Mouse (Mus musculus) heart, embryonic 12.5 days (tissue): ENCODE measurements around the gene Yap1. TPM values are rescaled to one million over a fixed set of nuclear protein-coding genes. Genes with fewer than 3 reads are reported as not detected.

Experiments
- ATAC-seq: fragments of 200-750 bp; cut with Nextera tagmentation; 2 replicates; pipeline ENCODE4 v1.8.0; 2017; ENCODE audit warnings: moderate TSS enrichment, moderate library complexity; ENCODE audit not compliant: insufficient number of reproducible peaks, low FRiP score
- H3K27ac ChIP-seq: fragments of 300-500 bp; sonication (generic); 2 replicates; pipeline ENCODE4 v1.5.1; 2016; ENCODE audit warnings: mild to moderate bottlenecking, moderate library complexity; ENCODE audit not compliant: poor library complexity, severe bottlenecking
- H3K27me3 ChIP-seq: fragments of 300-500 bp; sonication (generic); replicated peaks from 2 replicates; pipeline ENCODE4 v1.6.1; 2016; ENCODE audit warnings: mild to moderate bottlenecking, moderate library complexity
- H3K36me3 ChIP-seq: fragments of 300-500 bp; sonication (generic); 2 replicates; pipeline ENCODE4 v1.6.1; 2016; ENCODE audit warnings: mild to moderate bottlenecking, moderate library complexity
- H3K4me1 ChIP-seq: fragments of 300-500 bp; sonication (generic); replicated peaks from 2 replicates; pipeline ENCODE4 v1.6.1; 2016; ENCODE audit warnings: mild to moderate bottlenecking
- H3K4me2 ChIP-seq: fragments of 300-500 bp; sonication (generic); 2 replicates; pipeline ENCODE4 v1.6.1; 2016; ENCODE audit warnings: mild to moderate bottlenecking, moderate library complexity
- H3K4me3 ChIP-seq: fragments of 300-500 bp; sonication (generic); 2 replicates; pipeline ENCODE4 v1.5.1; 2016; ENCODE audit warnings: mild to moderate bottlenecking
- H3K9ac ChIP-seq: fragments of 300-500 bp; sonication (generic); 2 replicates; pipeline ENCODE4 v1.6.1; 2016; ENCODE audit warnings: mild to moderate bottlenecking, moderate library complexity
- H3K9me3 ChIP-seq: fragments of 300-500 bp; sonication (generic); replicated peaks from 2 replicates; pipeline ENCODE4 v1.6.1; 2016; ENCODE audit warnings: mild to moderate bottlenecking, moderate library complexity
- WGBS: fragments of 180-500 bp; shearing (Covaris S2); methylation state at CpG from one replicate; pipeline ENCODE4 v1.1.7; 2016; 5-methylcytosine and 5-hydroxymethylcytosine counted together
- polyA plus RNA-seq: library from polyadenylated mRNA; unstranded; fragments of >200 nt; fragmentation: Nextera tagmentation; extraction: Ambion mirVana; gene quantifications from 2 replicates; pipeline ENCODE4 v1.2.1, GENCODE M21; 2016

Yap1 gene
- polyA plus RNA-seq, 1 experiment from 2014 or later: 37.6 TPM

DNA sequence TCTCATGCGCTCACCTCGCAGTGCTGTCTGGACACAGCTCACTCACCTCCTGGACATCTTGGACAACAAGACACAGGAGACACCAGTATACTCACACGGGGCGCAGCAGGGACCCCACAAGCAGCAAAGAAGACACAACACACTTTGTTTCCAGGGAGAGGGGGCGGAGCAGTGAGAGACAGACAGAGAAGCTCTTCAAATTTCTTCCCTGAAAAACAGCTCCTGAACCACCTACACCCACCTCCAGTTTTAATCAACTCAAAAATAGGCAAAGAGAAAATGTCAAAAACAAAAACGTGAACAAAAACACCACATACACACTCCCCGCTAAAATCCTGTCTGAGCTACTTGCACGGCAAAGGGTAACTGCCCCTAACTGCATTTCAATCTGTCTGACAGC, 48.0 kb downstream of the Yap1 start:
- Histone ChIP-seq H3K4me1 (peaks cover 40% of the 10 kb centered on the region), H3K4me3 (no peak overlapping the region), H3K9ac (no peak overlapping the region), H3K4me2 (no peak overlapping the region), H3K36me3 (peaks cover 52% of the 10 kb centered on the region), H3K27ac (0 out of 2 replicates have a peak overlapping the region, but pooled peaks have one; percentile 6), H3K27me3 (no peaks in the 10 kb centered on the region), H3K9me3 (no peaks in the 10 kb centered on the region)
- no peak for ATAC-seq
- 87% methylated on average over 8 of the region's 8 CpGs for whole genome bisulfite sequencing

DNA sequence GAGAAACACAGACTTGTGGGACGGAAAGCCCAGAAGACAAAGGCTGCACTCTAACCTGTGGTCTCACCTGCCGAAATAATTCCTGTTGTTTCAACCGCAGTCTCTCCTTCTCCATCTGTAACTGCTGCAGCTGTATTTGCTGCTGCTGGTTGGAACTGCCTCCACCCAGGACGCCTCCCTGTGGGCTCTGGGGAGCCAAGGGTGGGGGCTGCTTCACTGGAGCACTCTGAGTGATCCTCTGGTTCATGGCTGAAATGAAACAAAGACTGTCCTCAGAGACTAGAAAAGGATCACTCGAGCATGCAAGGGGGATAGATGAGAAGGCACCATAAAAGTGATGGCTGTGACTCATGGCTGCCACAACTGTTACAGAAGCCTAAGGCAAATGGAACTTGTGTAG, 51.5 kb downstream of the Yap1 start:
- Histone ChIP-seq H3K9me3 (no peaks in the 10 kb centered on the region), H3K4me1 (peaks cover 5% of the 10 kb centered on the region), H3K4me2 (no peak overlapping the region), H3K9ac (no peak overlapping the region), H3K36me3 (peaks cover 69% of the 10 kb centered on the region), H3K4me3 (no peak overlapping the region), H3K27me3 (no peaks in the 10 kb centered on the region), H3K27ac (no peak overlapping the region)
- 90% methylated on average over 5 of the region's 5 CpGs for WGBS
- ATAC-seq: no peak

DNA sequence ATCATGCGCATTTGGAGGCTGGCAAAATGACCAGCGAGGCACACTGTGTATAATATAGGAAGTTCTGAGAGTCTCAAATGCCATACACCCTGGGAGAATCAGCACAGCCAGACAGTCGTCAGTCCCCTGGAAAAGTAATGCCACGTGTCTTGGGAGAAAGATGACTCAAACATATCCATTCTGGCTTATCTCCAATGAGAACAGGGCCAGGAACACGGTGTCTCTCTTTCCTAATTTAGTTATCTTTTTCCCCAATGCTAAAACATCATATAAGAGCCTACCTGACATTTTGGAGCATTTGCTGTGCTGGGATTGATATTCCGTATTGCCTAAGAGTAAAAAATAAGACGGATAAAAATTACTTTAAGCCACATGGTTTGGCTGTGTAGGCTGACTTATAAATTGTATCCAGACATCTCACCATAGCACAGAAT, 54.2 kb downstream of the Yap1 start:
- peaks cover 74% of the 10 kb centered on the region for H3K36me3 ChIP-seq
- WGBS: 76% methylated on average over 7 of the region's 7 CpGs
- H3K4me2 ChIP-seq: no peak overlapping the region
- no peaks in the 10 kb centered on the region for H3K4me1 ChIP-seq
- H3K9ac ChIP-seq: no peak overlapping the region
- no peaks in the 10 kb centered on the region for H3K9me3 ChIP-seq
- H3K27ac ChIP-seq: no peak overlapping the region
- H3K27me3 ChIP-seq: no peaks in the 10 kb centered on the region
- ATAC-seq: no peak
- no peak overlapping the region for H3K4me3 ChIP-seq

DNA sequence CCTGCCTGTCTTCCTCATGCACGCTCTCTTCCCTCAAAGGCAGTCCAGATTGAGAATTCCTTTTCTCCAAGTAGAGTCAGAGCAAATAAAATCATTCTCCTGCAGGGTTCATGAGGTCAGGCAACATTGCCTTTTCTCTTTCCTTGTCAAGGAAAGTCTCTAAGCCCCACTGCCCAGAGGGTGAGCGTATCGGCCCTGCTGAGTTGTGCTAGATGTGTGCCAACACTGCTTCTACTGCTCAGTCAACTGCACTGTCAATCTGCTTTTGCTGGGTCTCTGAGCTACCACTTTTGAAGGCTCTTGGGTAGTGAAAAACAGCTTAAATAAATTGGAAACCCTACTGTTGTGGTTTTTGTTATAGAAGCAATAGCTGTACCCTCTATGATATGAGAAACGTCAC, 56.5 kb downstream of the Yap1 start:
- H3K9me3 ChIP-seq: no peaks in the 10 kb centered on the region
- no peak overlapping the region for H3K4me3 ChIP-seq
- H3K36me3 ChIP-seq: peaks cover 76% of the 10 kb centered on the region
- H3K27ac ChIP-seq: no peak overlapping the region
- no peak for ATAC-seq
- no peaks in the 10 kb centered on the region for H3K27me3 ChIP-seq
- no peak overlapping the region for H3K9ac ChIP-seq
- peaks cover 14% of the 10 kb centered on the region for H3K4me1 ChIP-seq
- no peak overlapping the region for H3K4me2 ChIP-seq
- 88% methylated on average over 4 of the region's 4 CpGs for WGBS

DNA sequence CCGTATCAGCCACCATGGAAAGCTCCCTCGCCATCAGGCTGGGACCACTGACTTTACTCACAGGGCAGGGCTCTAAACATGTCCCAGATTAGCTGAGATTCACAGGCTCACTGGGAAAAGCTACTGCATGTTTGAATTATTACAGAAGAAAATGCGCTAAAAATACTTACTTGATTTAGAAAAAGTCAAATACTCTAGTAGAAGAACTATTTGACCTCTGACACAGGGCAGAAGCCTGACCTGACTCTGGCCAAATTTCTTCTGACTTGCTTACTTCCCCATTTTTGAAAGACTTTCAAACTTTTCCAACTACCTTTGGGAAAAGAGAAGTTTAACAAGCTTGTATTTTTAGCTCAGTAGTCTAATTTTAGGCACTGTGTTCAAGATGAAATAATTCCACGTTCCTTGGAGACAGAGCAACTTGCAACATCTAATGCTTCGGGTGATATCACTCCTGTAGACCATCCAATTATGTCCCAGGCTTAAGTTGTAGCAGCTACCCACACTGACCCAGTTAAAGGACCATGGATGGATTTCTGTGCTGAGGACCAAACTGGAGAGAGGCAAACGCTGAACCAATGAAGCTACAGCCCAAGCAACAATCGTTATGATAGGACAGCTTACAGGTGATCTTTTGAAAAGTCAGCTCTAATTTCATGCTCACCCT, 60.5 kb downstream of the Yap1 start:
- Histone ChIP-seq H3K4me3 (no peak overlapping the region), H3K27me3 (no peaks in the 10 kb centered on the region), H3K36me3 (peaks cover 69% of the 10 kb centered on the region), H3K27ac (no peak overlapping the region), H3K4me1 (peaks cover 18% of the 10 kb centered on the region), H3K9me3 (no peaks in the 10 kb centered on the region), H3K4me2 (no peak overlapping the region), H3K9ac (no peak overlapping the region)
- no peak for ATAC-seq
- 76% methylated on average over 7 of the region's 7 CpGs for WGBS

DNA sequence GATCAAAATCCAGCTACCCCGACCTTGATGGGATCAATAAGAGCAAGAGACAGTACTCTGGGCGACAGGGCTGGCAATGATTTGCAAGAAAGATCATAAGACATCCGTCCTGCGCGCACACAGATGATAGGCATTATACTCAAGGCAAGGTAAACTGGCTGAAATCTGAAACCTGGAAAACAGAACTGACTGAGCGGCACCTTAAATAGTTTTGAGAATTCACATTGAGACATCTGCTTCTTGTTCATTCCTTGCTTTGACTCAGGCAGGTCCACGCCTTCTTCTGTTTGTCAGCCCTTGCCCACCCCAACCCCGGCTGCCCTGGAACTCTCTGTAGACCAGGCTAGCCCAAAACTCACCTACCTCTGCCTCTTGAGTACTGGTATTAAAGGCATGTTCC, 61.7 kb downstream of the Yap1 start:
- H3K9ac ChIP-seq: no peak overlapping the region
- peaks cover 18% of the 10 kb centered on the region for H3K4me1 ChIP-seq
- no peak overlapping the region for H3K4me2 ChIP-seq
- no peak for ATAC-seq
- H3K36me3 ChIP-seq: peaks cover 69% of the 10 kb centered on the region
- no peaks in the 10 kb centered on the region for H3K9me3 ChIP-seq
- H3K27ac ChIP-seq: no peak overlapping the region
- no peaks in the 10 kb centered on the region for H3K27me3 ChIP-seq
- H3K4me3 ChIP-seq: no peak overlapping the region
- WGBS: 87% methylated on average over 8 of the region's 8 CpGs

DNA sequence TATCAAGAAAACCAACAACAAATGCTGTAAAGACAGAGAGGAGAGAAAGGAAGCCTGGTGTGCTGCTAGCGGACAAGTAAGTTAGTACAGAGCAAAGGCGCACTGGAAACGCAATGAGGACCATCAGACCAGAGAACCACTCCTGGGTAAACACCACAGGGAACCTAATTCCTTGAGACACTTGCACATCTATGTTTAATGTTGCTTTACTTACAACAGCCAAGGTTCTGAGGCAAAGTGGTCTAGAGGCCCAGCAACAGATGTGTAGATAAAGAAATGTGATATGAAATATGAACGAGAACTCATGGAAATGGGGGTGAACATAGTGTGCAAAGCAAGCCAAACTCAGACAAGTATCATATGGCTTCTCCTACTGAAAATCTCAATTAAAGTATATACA, 64.3 kb downstream of the Yap1 start:
- peaks cover 80% of the 10 kb centered on the region for H3K36me3 ChIP-seq
- H3K27ac ChIP-seq: no peak overlapping the region
- ATAC-seq: no peak

DNA sequence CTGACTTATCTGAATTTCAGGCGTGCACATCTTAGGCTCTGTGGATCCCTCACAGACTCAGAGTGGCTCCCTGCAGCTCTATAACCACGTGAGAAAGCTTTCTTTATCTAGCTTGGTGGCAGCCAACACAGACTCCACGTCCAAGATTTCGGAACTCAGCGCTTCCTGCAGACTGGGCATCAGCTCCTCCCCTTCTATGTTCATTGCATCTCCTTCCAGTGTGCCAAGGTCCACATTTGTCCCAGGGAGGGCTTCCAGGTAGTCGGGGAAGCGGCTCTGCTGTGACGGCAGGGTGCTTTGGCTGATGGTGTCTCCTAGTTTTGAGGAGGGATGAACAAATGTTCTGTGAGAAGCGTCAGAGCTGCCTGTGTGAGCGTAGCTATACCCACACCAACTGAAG, 70.0 kb downstream of the Yap1 start:
- no peak overlapping the region for H3K9ac ChIP-seq
- peaks cover 19% of the 10 kb centered on the region for H3K9me3 ChIP-seq
- H3K4me1 ChIP-seq: peaks cover 13% of the 10 kb centered on the region
- no peak overlapping the region for H3K4me2 ChIP-seq
- 92% methylated on average over 10 of the region's 10 CpGs for WGBS
- peaks cover 93% of the 10 kb centered on the region for H3K36me3 ChIP-seq
- H3K27ac ChIP-seq: no peak overlapping the region
- no peak overlapping the region for H3K4me3 ChIP-seq
- ATAC-seq: no peak
- no peaks in the 10 kb centered on the region for H3K27me3 ChIP-seq

More for the DNA sequence above, 64.3 kb downstream of the Yap1 start:
- Histone ChIP-seq H3K4me1 (peaks cover 24% of the 10 kb centered on the region), H3K4me3 (no peak overlapping the region), H3K9ac (no peak overlapping the region), H3K4me2 (no peak overlapping the region), H3K27me3 (no peaks in the 10 kb centered on the region), H3K9me3 (no peaks in the 10 kb centered on the region)
- WGBS: 90% methylated on average over 4 of the region's 4 CpGs

DNA sequence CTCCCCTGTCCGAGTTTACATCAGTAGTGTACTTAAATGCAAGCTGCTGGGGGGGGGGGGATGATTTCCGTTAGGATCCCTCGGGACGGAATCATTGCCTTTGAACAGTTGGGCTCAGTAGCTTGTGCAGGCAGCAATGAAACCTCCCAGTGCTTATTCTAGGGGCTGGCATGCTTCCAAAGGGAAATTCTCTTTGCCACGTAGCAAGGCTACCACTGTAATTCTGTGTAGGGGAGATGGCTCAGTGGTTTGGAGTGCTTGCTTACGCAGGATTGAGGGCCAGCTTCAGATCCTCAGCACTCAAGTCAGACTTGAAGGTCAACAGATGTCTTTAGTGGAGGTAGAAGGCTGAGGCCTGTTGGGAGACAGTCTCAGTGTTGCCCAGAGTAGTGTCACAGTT, 74.8 kb downstream of the Yap1 start:
- H3K4me1 ChIP-seq: peaks cover 10% of the 10 kb centered on the region
- H3K4me2 ChIP-seq: no peak overlapping the region
- no peak overlapping the region for H3K27ac ChIP-seq
- ATAC-seq: no peak
- H3K4me3 ChIP-seq: no peak overlapping the region
- WGBS: 62% methylated on average over 6 of the region's 6 CpGs
- H3K36me3 ChIP-seq: peaks cover 80% of the 10 kb centered on the region
- H3K9ac ChIP-seq: no peak overlapping the region
- peaks cover 19% of the 10 kb centered on the region for H3K9me3 ChIP-seq
- H3K27me3 ChIP-seq: no peaks in the 10 kb centered on the region

DNA sequence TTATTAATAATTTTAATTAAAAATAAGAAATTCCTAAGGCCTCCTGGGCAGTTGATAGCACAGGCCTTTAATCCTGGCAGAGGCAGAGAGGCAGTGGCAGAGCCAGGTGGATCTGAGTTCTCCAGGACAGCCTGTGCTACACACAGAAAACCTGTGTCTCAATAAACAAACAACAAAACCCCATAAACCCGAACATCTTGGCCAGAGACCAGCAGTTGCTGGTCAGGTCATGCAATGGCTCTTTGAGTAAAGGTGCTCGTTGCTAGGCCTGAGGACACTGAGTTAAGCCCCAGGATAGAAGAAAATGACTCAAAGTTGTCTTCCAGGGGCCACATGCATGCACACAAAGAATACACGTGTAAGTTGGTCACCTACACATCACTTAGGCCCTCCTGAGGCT, 75.5 kb downstream of the Yap1 start:
- H3K27me3 ChIP-seq: no peaks in the 10 kb centered on the region
- no peak overlapping the region for H3K27ac ChIP-seq
- H3K36me3 ChIP-seq: peaks cover 80% of the 10 kb centered on the region
- no peak overlapping the region for H3K4me2 ChIP-seq
- H3K4me1 ChIP-seq: peaks cover 10% of the 10 kb centered on the region
- no peak overlapping the region for H3K9ac ChIP-seq
- no peak overlapping the region for H3K4me3 ChIP-seq
- H3K9me3 ChIP-seq: peaks cover 12% of the 10 kb centered on the region
- 85% methylated on average over 3 of the region's 3 CpGs for WGBS
- no peak for ATAC-seq

DNA sequence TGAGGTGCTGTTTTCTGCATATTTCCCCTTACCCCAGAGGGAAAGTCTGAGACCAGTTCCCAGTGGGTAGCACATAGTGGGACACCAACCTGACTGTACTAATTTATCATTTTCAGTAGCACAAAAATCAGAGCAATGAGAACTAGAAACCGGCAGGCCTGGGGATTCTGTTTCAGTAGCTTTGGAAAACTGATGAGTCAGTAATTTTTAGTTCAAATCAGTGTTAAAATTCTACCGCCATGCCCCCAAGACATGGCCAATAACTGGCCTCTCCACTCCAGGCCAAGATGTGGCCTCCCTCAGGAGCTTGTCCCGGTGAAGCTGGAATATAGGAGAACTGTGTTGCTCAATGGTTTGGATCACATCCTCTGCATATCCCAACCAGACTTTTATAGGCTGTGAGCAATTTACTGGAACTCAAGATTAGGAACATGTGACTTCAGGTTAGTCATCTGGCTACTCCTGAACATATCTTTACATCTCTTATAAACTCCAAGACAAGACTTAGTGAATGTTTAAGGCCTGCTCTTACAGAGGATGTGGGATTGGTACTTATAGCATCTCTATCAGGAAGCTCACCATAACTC, 76.1 kb downstream of the Yap1 start:
- Histone ChIP-seq H3K4me2 (no peak overlapping the region), H3K4me1 (peaks cover 10% of the 10 kb centered on the region), H3K9me3 (peaks cover 10% of the 10 kb centered on the region), H3K9ac (no peak overlapping the region), H3K27ac (no peak overlapping the region), H3K36me3 (peaks cover 76% of the 10 kb centered on the region), H3K27me3 (no peaks in the 10 kb centered on the region), H3K4me3 (no peak overlapping the region)
- WGBS: 95% methylated on average over 3 of the region's 3 CpGs
- no peak for ATAC-seq

DNA sequence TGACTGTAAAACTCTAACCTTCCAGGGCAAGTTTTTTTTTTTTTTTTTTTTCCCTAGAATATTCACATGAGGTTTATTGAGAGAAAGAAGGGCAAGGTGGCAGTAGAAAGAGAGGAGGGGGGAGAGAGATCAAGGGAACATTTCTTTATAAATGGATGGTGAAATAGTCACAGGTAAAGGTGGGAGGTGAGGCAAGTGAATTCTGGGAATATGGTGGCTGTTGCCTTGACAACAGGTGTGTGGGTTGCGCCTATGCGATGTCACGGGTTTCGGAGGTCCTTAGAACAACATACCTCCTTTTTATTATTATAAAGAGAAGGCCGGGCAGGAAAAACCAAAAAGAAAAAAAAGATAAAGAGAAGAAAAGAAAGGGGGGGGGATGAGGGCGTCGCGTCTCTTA, 89.5 kb downstream of the Yap1 start:
- WGBS: 64% methylated on average over 8 of the region's 8 CpGs
- H3K4me3 ChIP-seq: no peak overlapping the region

More for the DNA sequence above, 89.5 kb downstream of the Yap1 start:
- peak overlapping the region; percentile 63 for H3K4me2 ChIP-seq
- H3K36me3 ChIP-seq: no peaks in the 10 kb centered on the region
- peak overlapping the region; percentile 29; the same call in 1 of the 2 replicates for H3K27ac ChIP-seq
- H3K9ac ChIP-seq: no peak overlapping the region
- H3K27me3 ChIP-seq: no peaks in the 10 kb centered on the region
- no peaks in the 10 kb centered on the region for H3K4me1 ChIP-seq
- ATAC-seq: no peak
- H3K9me3 ChIP-seq: no peaks in the 10 kb centered on the region
